Mouse (Mus musculus): ENCODE results near the gene 3830417A13Rik. TPM values are rescaled to one million over a fixed set of nuclear protein-coding genes. Genes with fewer than 3 reads are reported as not detected.

3830417A13Rik gene
- 0.27 and 1.1 TPM in 2 replicates for polyA plus RNA-seq (2014; fragmentation: Nextera tagmentation; extraction: Ambion mirVana)

GRCm38 (mm10) chrX:64173248-64173647 lies at the start of gene 3830417A13Rik:
3830417A13Rik (plus strand) TSS chrX:64173548.
- DNase-seq (ENCODE audit: low spot score) (no peak), ATAC-seq (ENCODE audit: insufficient number of reproducible peaks, low FRiP score, low TSS enrichment, low read depth) (no peak)
- H3K36me3 ChIP-seq (ENCODE audit: control insufficient read depth, insufficient read depth, low read length) = no peaks in the 10 kb centered on the region
- H3K9me3 ChIP-seq (ENCODE audit: control insufficient read depth, low read length) = no peaks in the 10 kb centered on the region
- 88% methylated on average over 11 of the region's 11 CpGs for WGBS
- no peak within 1 kb of the TSS for H3K4me3 ChIP-seq (ENCODE audit: low read depth, low read length)
- no peaks in the 10 kb centered on the region for H3K27me3 ChIP-seq (ENCODE audit: control insufficient read depth, insufficient read depth, low read length)
- no peaks in the 10 kb centered on the region for H3K4me1 ChIP-seq (ENCODE audit: control insufficient read depth, insufficient read depth, low read length)
- H3K9ac ChIP-seq (ENCODE audit: low read length) = no peak within 1 kb of the TSS
- no peak within 1 kb of the TSS for H3K4me2 ChIP-seq (ENCODE audit: low read depth, severe bottlenecking)
- no peak within 1 kb of the TSS for H3K27ac ChIP-seq (replicated peaks; ENCODE audit: low read depth, low read length)

- H3K9me3 ChIP-seq (ENCODE audit: control insufficient read depth, low read length) = no peaks in the 10 kb centered on the region
- H3K4me3 ChIP-seq (ENCODE audit: low read depth, low read length) = no peak within 1 kb of the TSS
- H3K27ac ChIP-seq (replicated peaks; ENCODE audit: low read depth, low read length) = no peak within 1 kb of the TSS
- DNase-seq (ENCODE audit: low spot score) (no peak), ATAC-seq (ENCODE audit: insufficient number of reproducible peaks, low FRiP score, low TSS enrichment, low read depth) (no peak)
- H3K4me1 ChIP-seq (ENCODE audit: control insufficient read depth, insufficient read depth, low read length) = no peaks in the 10 kb centered on the region
- H3K4me2 ChIP-seq (ENCODE audit: low read depth, severe bottlenecking) = no peak within 1 kb of the TSS
- H3K36me3 ChIP-seq (ENCODE audit: control insufficient read depth, insufficient read depth, low read length) = no peaks in the 10 kb centered on the region
- 72% methylated on average over 2 of the region's 2 CpGs for WGBS
- H3K27me3 ChIP-seq (ENCODE audit: control insufficient read depth, insufficient read depth, low read length) = no peaks in the 10 kb centered on the region
- no peak within 1 kb of the TSS for H3K9ac ChIP-seq (ENCODE audit: low read length)
Measured at GRCm38 (mm10) chrX:64152098-64152497, 21.2 kb upstream of the 3830417A13Rik start, which contains the start of gene Gm6760. Gm6760 (minus strand) TSS chrX:64152198.

- Histone ChIP-seq H3K9me3 (ENCODE audit: control insufficient read depth, low read length) (no peaks in the 10 kb centered on the region), H3K4me2 (ENCODE audit: low read depth, severe bottlenecking) (no peak overlapping the region), H3K4me3 (ENCODE audit: low read depth, low read length) (no peak overlapping the region), H3K27ac (replicated peaks; ENCODE audit: low read depth, low read length) (no peak overlapping the region), H3K36me3 (ENCODE audit: control insufficient read depth, insufficient read depth, low read length) (no peaks in the 10 kb centered on the region), H3K4me1 (ENCODE audit: control insufficient read depth, insufficient read depth, low read length) (no peaks in the 10 kb centered on the region), H3K27me3 (ENCODE audit: control insufficient read depth, insufficient read depth, low read length) (no peaks in the 10 kb centered on the region), H3K9ac (ENCODE audit: low read length) (no peak overlapping the region)
- no peak for ATAC-seq (ENCODE audit: insufficient number of reproducible peaks, low FRiP score, low TSS enrichment, low read depth)
- DNase-seq (ENCODE audit: low spot score) = no peak
Measured at GRCm38 (mm10) chrX:64181246-64181645, 7.9 kb downstream of the 3830417A13Rik start.

Other genes with a start within 250 kb of the 3830417A13Rik start
- not detected in 2 replicates for gene Gm6760, start 21.4 kb upstream of the 3830417A13Rik start, polyA plus RNA-seq (2014; fragmentation: Nextera tagmentation; extraction: Ambion mirVana)
- 0.70 and 1.1 TPM in 2 replicates for gene Slitrk4, start 103.4 kb downstream of the 3830417A13Rik start, polyA plus RNA-seq (2014; fragmentation: Nextera tagmentation; extraction: Ambion mirVana)